Mouse (Mus musculus) kidney, postnatal 4 days (tissue): ENCODE data around the gene Susd6.

ENCODE experiments used
- DNase-seq, 2 experiments: peaks; one replicate each; pipeline ENCODE4 v3.0.0; 2021; ENCODE audit warnings: mixed read lengths in 2 of 2

Gene Susd6

GRCm38 (mm10) chr12:80879267-80879666, 89.0 kb downstream of the Susd6 start:
- DNase-seq, result no peak

- no peak for DNase-seq
Observed at GRCm38 (mm10) chr12:80881121-80881520, 90.8 kb downstream of the Susd6 start.

- DNase-seq, result no peak
Observed at GRCm38 (mm10) chr12:80883278-80883677, 93.0 kb downstream of the Susd6 start.

GRCm38 (mm10) chr12:80883881-80884280, 93.6 kb downstream of the Susd6 start:
- DNase-seq, result peak in 1 of 2 experiments; percentile 12

- peak; percentile 63 to 74 for DNase-seq
Observed at GRCm38 (mm10) chr12:80885301-80886288, 95.3 kb downstream of the Susd6 start.

GRCm38 (mm10) chr12:80887036-80887435, 96.7 kb downstream of the Susd6 start:
- peak in 1 of 2 experiments; percentile 39 for DNase-seq

GRCm38 (mm10) chr12:80889331-80889730, 99.0 kb downstream of the Susd6 start:
- no peak for DNase-seq

- DNase-seq, result no peak
Observed at GRCm38 (mm10) chr12:80891074-80891473, 100.8 kb downstream of the Susd6 start.

GRCm38 (mm10) chr12:80893720-80894494, 103.6 kb downstream of the Susd6 start:
- DNase-seq, result no peak

GRCm38 (mm10) chr12:80894973-80895570, 104.8 kb downstream of the Susd6 start:
- peak; percentile 81 to 85 for DNase-seq

- DNase-seq, result no peak
Observed at GRCm38 (mm10) chr12:80909631-80910030, 119.3 kb downstream of the Susd6 start.

- DNase-seq, result peak; percentile 36 to 50
Observed at GRCm38 (mm10) chr12:80917764-80918163, 127.5 kb downstream of the Susd6 start.

GRCm38 (mm10) chr12:80921301-80921700, 131.0 kb downstream of the Susd6 start:
- DNase-seq, result no peak

- DNase-seq, result peak; percentile 54 to 71
Observed at GRCm38 (mm10) chr12:80922869-80923268, 132.6 kb downstream of the Susd6 start.

GRCm38 (mm10) chr12:80923602-80924001, 133.3 kb downstream of the Susd6 start:
- DNase-seq, result peak in 1 of 2 experiments; percentile 30

- peak; percentile 53 to 62 for DNase-seq
Observed at GRCm38 (mm10) chr12:80924205-80924604, 133.9 kb downstream of the Susd6 start.

GRCm38 (mm10) chr12:80925919-80926318, 135.6 kb downstream of the Susd6 start:
- peak; percentile 44 to 62 for DNase-seq

GRCm38 (mm10) chr12:80926550-80926949, 136.2 kb downstream of the Susd6 start:
- no peak for DNase-seq

- no peak for DNase-seq
Observed at GRCm38 (mm10) chr12:80927518-80927917, 137.2 kb downstream of the Susd6 start.

- no peak for DNase-seq
Observed at GRCm38 (mm10) chr12:80928881-80929280, 138.6 kb downstream of the Susd6 start.

- peak in 1 of 2 experiments; percentile 52 for DNase-seq
Observed at GRCm38 (mm10) chr12:80930141-80930540, 139.8 kb downstream of the Susd6 start.
